Mouse (Mus musculus) intestine, embryonic 16.5 days (tissue): ENCODE data around the gene Rprd2. TPM values are rescaled to one million over a fixed set of nuclear protein-coding genes. Genes with fewer than 3 reads are reported as not detected.
A peak's percentile ranks its signal among the peaks of the same experiment; 100 is the strongest.
"Not testable (repeated sequence)": the region's sequence is repeated elsewhere in the genome, so short reads cannot be mapped to it uniquely, and the experiment has no call there.

Experiments
- ATAC-seq: fragments of 200-750 bp; cut with Nextera tagmentation; 2 replicates; pipeline ENCODE4 v1.8.0; 2017; ENCODE audit warnings: moderate TSS enrichment, moderate library complexity
- H3K27ac ChIP-seq: fragments of 300-500 bp; sonication (generic); 2 replicates; pipeline ENCODE4 v1.5.1; 2014; ENCODE audit warnings: mild to moderate bottlenecking, low read length
- H3K27me3 ChIP-seq: fragments of 300-500 bp; sonication (generic); replicated peaks from 2 replicates; pipeline ENCODE4 v1.6.1; 2014; ENCODE audit warnings: low read length, control low read depth, mixed read lengths; ENCODE audit not compliant: control insufficient read depth, insufficient read depth
- H3K36me3 ChIP-seq: fragments of 300-500 bp; sonication (generic); 2 replicates; pipeline ENCODE4 v1.6.1; 2014; ENCODE audit warnings: low read length, control low read depth; ENCODE audit not compliant: control insufficient read depth, insufficient read depth
- H3K4me1 ChIP-seq: fragments of 300-500 bp; sonication (generic); 2 replicates; pipeline ENCODE4 v1.6.1; 2014; ENCODE audit warnings: low read length, control low read depth, mixed read lengths; ENCODE audit not compliant: control insufficient read depth, insufficient read depth
- H3K4me2 ChIP-seq: fragments of 300-500 bp; sonication (generic); 2 replicates; pipeline ENCODE4 v1.6.1; 2014; ENCODE audit warnings: low read depth, low read length, control low read depth
- H3K4me3 ChIP-seq: fragments of 300-500 bp; sonication (generic); 2 replicates; pipeline ENCODE4 v1.5.1; 2014; ENCODE audit warnings: mild to moderate bottlenecking, low read length
- H3K9ac ChIP-seq: fragments of 300-500 bp; sonication (generic); 2 replicates; pipeline ENCODE4 v1.6.1; 2014; ENCODE audit warnings: low read depth, low read length
- H3K9me3 ChIP-seq: fragments of 300-500 bp; sonication (generic); 2 replicates; pipeline ENCODE4 v1.6.1; 2016; ENCODE audit warnings: low read length, control low read depth; ENCODE audit not compliant: control insufficient read depth
- WGBS: fragments of 180-500 bp; shearing (Covaris S2); extraction: QIAGEN DNeasy Blood & Tissue Kit; methylation state at CpG from one replicate; pipeline ENCODE4 v1.1.7; 2014; 5-methylcytosine and 5-hydroxymethylcytosine counted together
- polyA plus RNA-seq: library from polyadenylated mRNA; unstranded; fragments of >200 nt; fragmentation: Nextera tagmentation; extraction: Ambion mirVana; gene quantifications from 2 replicates; pipeline ENCODE4 v1.2.1, GENCODE M21; 2015

Rprd2 gene
- polyA plus RNA-seq, 1 experiment from 2014 or later = 13.5 TPM

- 78% methylated on average over 3 of the region's 3 CpGs for WGBS
Measured at GRCm38 (mm10) chr3:95858278-95858677, 39.6 kb upstream of the Rprd2 start.

GRCm38 (mm10) chr3:95857050-95857449 is 38.4 kb upstream of the Rprd2 start:
- not testable (repeated sequence) for H3K36me3 ChIP-seq, H3K9ac ChIP-seq, H3K27ac ChIP-seq, H3K27me3 ChIP-seq, H3K4me3 ChIP-seq, H3K4me1 ChIP-seq, H3K9me3 ChIP-seq, H3K4me2 ChIP-seq, ATAC-seq
- 88% methylated on average over 1 of the region's 1 CpGs for WGBS

More at GRCm38 (mm10) chr3:95858278-95858677, 39.6 kb upstream of the Rprd2 start:
- H3K4me2 ChIP-seq, H3K9ac ChIP-seq, H3K4me3 ChIP-seq, H3K27me3 ChIP-seq, ATAC-seq, H3K36me3 ChIP-seq, H3K4me1 ChIP-seq, H3K9me3 ChIP-seq, H3K27ac ChIP-seq: not testable (repeated sequence)

- 0 out of 2 replicates have a peak, but pooled peaks have one; percentile 12 for ATAC-seq
- Histone ChIP-seq H3K27ac (peak overlapping the region; percentile 76), H3K27me3 (no peaks in the 10 kb centered on the region), H3K9ac (peak overlapping the region; percentile 93), H3K9me3 (no peaks in the 10 kb centered on the region), H3K4me2 (peak overlapping the region; percentile 60), H3K36me3 (peaks cover 5% of the 10 kb centered on the region), H3K4me3 (peak overlapping the region; percentile 86), H3K4me1 (peaks cover 5% of the 10 kb centered on the region)
- 23% methylated on average over 7 of the region's 7 CpGs for WGBS
Measured at GRCm38 (mm10) chr3:95856115-95856514, 37.5 kb upstream of the Rprd2 start.

GRCm38 (mm10) chr3:95855502-95856089 is 36.9 kb upstream of the Rprd2 start, which contains the start of gene Prpf3:
Gene Prpf3 (minus strand): TSS chr3:95855885.
- Histone ChIP-seq H3K9me3 (no peaks in the 10 kb centered on the region), H3K27me3 (no peaks in the 10 kb centered on the region), H3K4me3 (peak within 1 kb of the TSS; percentile 86), H3K4me1 (peaks cover 5% of the 10 kb centered on the region), H3K4me2 (peak within 1 kb of the TSS; percentile 60), H3K27ac (peak within 1 kb of the TSS; percentile 76), H3K36me3 (peaks cover 5% of the 10 kb centered on the region), H3K9ac (peak within 1 kb of the TSS; percentile 93)
- ATAC-seq = peak; percentile 99
- WGBS = under 1% methylated on average over 56 of the region's 56 CpGs

GRCm38 (mm10) chr3:95851317-95851716 is 32.7 kb upstream of the Rprd2 start:
- peaks cover 13% of the 10 kb centered on the region for H3K36me3 ChIP-seq
- no peak overlapping the region for H3K27ac ChIP-seq
- H3K4me2 ChIP-seq = no peak overlapping the region
- peaks cover 5% of the 10 kb centered on the region for H3K4me1 ChIP-seq
- ATAC-seq = no peak
- no peaks in the 10 kb centered on the region for H3K27me3 ChIP-seq
- no peaks in the 10 kb centered on the region for H3K9me3 ChIP-seq
- H3K9ac ChIP-seq = no peak overlapping the region
- 93% methylated on average over 8 of the region's 8 CpGs for WGBS
- H3K4me3 ChIP-seq = no peak overlapping the region

- Histone ChIP-seq H3K4me1 (peaks cover 5% of the 10 kb centered on the region), H3K4me3 (no peak overlapping the region), H3K36me3 (peaks cover 16% of the 10 kb centered on the region), H3K27ac (no peak overlapping the region), H3K9me3 (no peaks in the 10 kb centered on the region), H3K9ac (no peak overlapping the region), H3K27me3 (no peaks in the 10 kb centered on the region), H3K4me2 (no peak overlapping the region)
- ATAC-seq = no peak
- whole genome bisulfite sequencing = 83% methylated on average over 4 of the region's 4 CpGs
Measured at GRCm38 (mm10) chr3:95850611-95851010, 31.9 kb upstream of the Rprd2 start.

GRCm38 (mm10) chr3:95842503-95843214 is 24.0 kb upstream of the Rprd2 start:
- no peaks in the 10 kb centered on the region for H3K9me3 ChIP-seq
- H3K27me3 ChIP-seq = no peaks in the 10 kb centered on the region
- H3K9ac ChIP-seq = no peak overlapping the region
- no peak overlapping the region for H3K27ac ChIP-seq
- no peak overlapping the region for H3K4me3 ChIP-seq
- peaks cover 18% of the 10 kb centered on the region for H3K36me3 ChIP-seq
- WGBS = 84% methylated on average over 3 of the region's 3 CpGs
- H3K4me1 ChIP-seq = no peaks in the 10 kb centered on the region
- no peak overlapping the region for H3K4me2 ChIP-seq
- ATAC-seq = no peak

GRCm38 (mm10) chr3:95839250-95839649 is 20.6 kb upstream of the Rprd2 start:
- no peak overlapping the region for H3K27ac ChIP-seq
- no peak overlapping the region for H3K4me2 ChIP-seq
- H3K9me3 ChIP-seq = no peaks in the 10 kb centered on the region
- no peak overlapping the region for H3K4me3 ChIP-seq
- ATAC-seq = no peak
- no peaks in the 10 kb centered on the region for H3K27me3 ChIP-seq
- whole genome bisulfite sequencing = 88% methylated on average over 2 of the region's 2 CpGs
- no peaks in the 10 kb centered on the region for H3K4me1 ChIP-seq
- no peak overlapping the region for H3K9ac ChIP-seq
- peaks cover 16% of the 10 kb centered on the region for H3K36me3 ChIP-seq

GRCm38 (mm10) chr3:95829053-95829452 is 10.4 kb upstream of the Rprd2 start:
- no peak overlapping the region for H3K4me3 ChIP-seq
- H3K36me3 ChIP-seq = peaks cover 23% of the 10 kb centered on the region
- no peak overlapping the region for H3K4me2 ChIP-seq
- H3K27ac ChIP-seq = no peak overlapping the region
- WGBS = 97% methylated on average over 4 of the region's 4 CpGs
- H3K27me3 ChIP-seq = no peaks in the 10 kb centered on the region
- H3K9me3 ChIP-seq = no peaks in the 10 kb centered on the region
- H3K9ac ChIP-seq = no peak overlapping the region
- no peak for ATAC-seq
- H3K4me1 ChIP-seq = no peaks in the 10 kb centered on the region
